Mouse (Mus musculus): Measurements from ENCODE around the gene Srek1ip1. TPM values are rescaled to one million over a fixed set of nuclear protein-coding genes. Genes with fewer than 3 reads are reported as not detected.

Srek1ip1 gene
- polyA plus RNA-seq, 1 experiment from 2014 or later: 15.7 TPM

DNA sequence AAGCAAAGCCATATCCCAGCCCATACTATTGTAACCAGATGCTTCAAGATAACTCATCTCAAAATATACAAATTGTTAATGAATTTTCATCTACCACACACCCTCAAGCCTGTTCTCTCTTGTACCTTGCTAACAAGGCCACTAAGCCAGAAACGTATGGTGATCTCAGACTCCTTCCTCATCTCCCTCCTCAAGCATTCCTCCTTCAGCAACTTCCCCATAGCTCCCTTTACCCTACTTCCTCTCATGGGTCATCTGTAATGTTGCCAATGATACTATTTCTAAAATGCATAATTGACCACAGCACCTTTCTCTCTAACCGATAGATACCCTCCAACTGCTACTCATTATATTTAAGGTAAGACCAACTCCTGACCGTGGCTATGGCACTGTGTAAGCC is 2.1 kb downstream of the Srek1ip1 start:
- H3K9ac ChIP-seq (ENCODE audit: low read depth, low read length): no peak overlapping the region
- WGBS (ENCODE audit: insufficient replicate concordance): 90% methylated on average over 3 of the region's 3 CpGs
- H3K4me1 ChIP-seq (ENCODE audit: control insufficient read depth, insufficient read depth, low read length): no peaks in the 10 kb centered on the region
- H3K27me3 ChIP-seq (ENCODE audit: control insufficient read depth, insufficient read depth, low read length): no peaks in the 10 kb centered on the region
- no peaks in the 10 kb centered on the region for H3K9me3 ChIP-seq (replicated peaks; ENCODE audit: control insufficient read depth, low read length)
- no peak for ATAC-seq (replicated peaks; ENCODE audit: insufficient number of reproducible peaks, low FRiP score, low TSS enrichment)
- H3K4me3 ChIP-seq (ENCODE audit: low read depth, low read length): no peak overlapping the region
- H3K36me3 ChIP-seq (ENCODE audit: control insufficient read depth, insufficient read depth, low read length): 0 out of 2 replicates have a peak, but pooled peaks cover 2% of the 10 kb centered on the region
- H3K27ac ChIP-seq (ENCODE audit: low read depth, low read length): no peak overlapping the region
- no peak overlapping the region for H3K4me2 ChIP-seq

GRCm38 (mm10) chr13:104799067-104799466 is 6.8 kb downstream of the Srek1ip1 start:
- Histone ChIP-seq H3K27ac (ENCODE audit: low read depth, low read length) (no peak overlapping the region), H3K9me3 (replicated peaks; ENCODE audit: control insufficient read depth, low read length) (no peaks in the 10 kb centered on the region), H3K4me3 (ENCODE audit: low read depth, low read length) (no peak overlapping the region), H3K27me3 (ENCODE audit: control insufficient read depth, insufficient read depth, low read length) (no peaks in the 10 kb centered on the region), H3K4me2 (no peak overlapping the region), H3K4me1 (ENCODE audit: control insufficient read depth, insufficient read depth, low read length) (no peaks in the 10 kb centered on the region), H3K9ac (ENCODE audit: low read depth, low read length) (no peak overlapping the region), H3K36me3 (ENCODE audit: control insufficient read depth, insufficient read depth, low read length) (no peaks in the 10 kb centered on the region)
- ATAC-seq (replicated peaks; ENCODE audit: insufficient number of reproducible peaks, low FRiP score, low TSS enrichment): no peak
- 90% methylated on average over 8 of the region's 8 CpGs for WGBS (ENCODE audit: insufficient replicate concordance)

DNA sequence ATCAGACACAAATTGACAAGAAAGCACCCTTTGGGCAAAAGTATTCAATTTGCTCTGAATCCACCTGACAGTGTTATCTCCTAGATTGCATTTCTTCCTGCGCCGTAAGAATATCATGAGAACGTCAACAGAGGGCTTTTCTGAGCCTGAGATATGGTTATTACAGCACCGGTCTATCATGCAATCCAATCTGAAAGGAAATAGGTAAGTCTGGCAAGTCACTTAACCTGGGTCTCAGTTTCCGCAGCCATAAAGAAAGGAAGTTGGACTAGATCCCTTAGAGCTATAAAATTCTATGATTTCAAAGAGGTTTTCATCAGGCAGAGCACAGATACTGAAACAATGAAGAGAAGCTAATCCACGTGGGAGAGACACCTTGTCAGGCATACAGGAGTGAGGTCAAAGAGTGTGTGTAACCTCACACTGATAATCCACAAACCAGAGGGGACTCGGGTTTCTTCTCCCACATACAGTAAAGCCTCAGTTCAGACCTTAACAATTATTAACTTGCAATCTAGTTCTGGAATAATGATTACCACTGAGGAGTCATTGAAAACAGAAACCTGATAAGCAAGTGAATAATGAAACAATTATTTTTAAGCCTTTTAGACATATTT is 7.4 kb downstream of the Srek1ip1 start:
- Histone ChIP-seq H3K27ac (ENCODE audit: low read depth, low read length) (no peak overlapping the region), H3K36me3 (ENCODE audit: control insufficient read depth, insufficient read depth, low read length) (no peaks in the 10 kb centered on the region), H3K4me3 (ENCODE audit: low read depth, low read length) (no peak overlapping the region), H3K9ac (ENCODE audit: low read depth, low read length) (no peak overlapping the region), H3K4me1 (ENCODE audit: control insufficient read depth, insufficient read depth, low read length) (no peaks in the 10 kb centered on the region), H3K27me3 (ENCODE audit: control insufficient read depth, insufficient read depth, low read length) (no peaks in the 10 kb centered on the region), H3K9me3 (replicated peaks; ENCODE audit: control insufficient read depth, low read length) (no peaks in the 10 kb centered on the region), H3K4me2 (no peak overlapping the region)
- no peak for ATAC-seq (replicated peaks; ENCODE audit: insufficient number of reproducible peaks, low FRiP score, low TSS enrichment)
- 80% methylated on average over 7 of the region's 7 CpGs for WGBS (ENCODE audit: insufficient replicate concordance)

DNA sequence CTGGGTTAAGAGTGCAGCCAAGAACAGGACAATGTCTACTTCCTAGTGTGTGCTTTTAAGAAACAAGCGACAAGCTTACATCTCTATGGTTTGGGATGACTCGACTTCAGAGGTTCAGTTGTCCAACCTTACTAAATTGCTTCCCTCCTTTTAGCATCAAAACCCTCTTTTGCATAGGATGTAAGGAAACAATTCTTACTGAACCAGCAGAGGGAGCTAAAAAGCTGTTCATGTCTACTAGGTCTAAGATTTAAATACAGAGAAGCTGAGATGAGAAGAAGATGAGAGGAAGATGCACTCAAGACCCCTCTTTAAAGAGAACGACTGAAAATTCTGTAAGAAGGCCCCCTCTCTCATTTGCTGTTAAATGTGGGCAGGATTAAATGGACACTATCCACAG is 13.4 kb downstream of the Srek1ip1 start:
- Histone ChIP-seq H3K9me3 (replicated peaks; ENCODE audit: control insufficient read depth, low read length) (no peaks in the 10 kb centered on the region), H3K27me3 (ENCODE audit: control insufficient read depth, insufficient read depth, low read length) (no peaks in the 10 kb centered on the region), H3K4me2 (no peak overlapping the region), H3K4me1 (ENCODE audit: control insufficient read depth, insufficient read depth, low read length) (no peaks in the 10 kb centered on the region), H3K27ac (ENCODE audit: low read depth, low read length) (no peak overlapping the region), H3K4me3 (ENCODE audit: low read depth, low read length) (no peak overlapping the region), H3K36me3 (ENCODE audit: control insufficient read depth, insufficient read depth, low read length) (no peaks in the 10 kb centered on the region), H3K9ac (ENCODE audit: low read depth, low read length) (no peak overlapping the region)
- 48% methylated on average over 3 of the region's 3 CpGs for WGBS (ENCODE audit: insufficient replicate concordance)
- no peak for ATAC-seq (replicated peaks; ENCODE audit: insufficient number of reproducible peaks, low FRiP score, low TSS enrichment)

GRCm38 (mm10) chr13:104816270-104816634 is 24.0 kb downstream of the Srek1ip1 start:
- no peak for ATAC-seq (replicated peaks; ENCODE audit: insufficient number of reproducible peaks, low FRiP score, low TSS enrichment)
- Histone ChIP-seq H3K27ac (ENCODE audit: low read depth, low read length) (peak overlapping the region; percentile 86; the same call in 1 of the 2 replicates), H3K9ac (ENCODE audit: low read depth, low read length) (peak overlapping the region; percentile 94), H3K4me3 (ENCODE audit: low read depth, low read length) (peak overlapping the region; percentile 88), H3K4me2 (peak overlapping the region; percentile 60), H3K9me3 (replicated peaks; ENCODE audit: control insufficient read depth, low read length) (no peaks in the 10 kb centered on the region), H3K36me3 (ENCODE audit: control insufficient read depth, insufficient read depth, low read length) (no peaks in the 10 kb centered on the region), H3K27me3 (ENCODE audit: control insufficient read depth, insufficient read depth, low read length) (no peaks in the 10 kb centered on the region), H3K4me1 (ENCODE audit: control insufficient read depth, insufficient read depth, low read length) (peaks cover 11% of the 10 kb centered on the region)
- WGBS (ENCODE audit: insufficient replicate concordance): 7% methylated on average over 8 of the region's 8 CpGs

DNA sequence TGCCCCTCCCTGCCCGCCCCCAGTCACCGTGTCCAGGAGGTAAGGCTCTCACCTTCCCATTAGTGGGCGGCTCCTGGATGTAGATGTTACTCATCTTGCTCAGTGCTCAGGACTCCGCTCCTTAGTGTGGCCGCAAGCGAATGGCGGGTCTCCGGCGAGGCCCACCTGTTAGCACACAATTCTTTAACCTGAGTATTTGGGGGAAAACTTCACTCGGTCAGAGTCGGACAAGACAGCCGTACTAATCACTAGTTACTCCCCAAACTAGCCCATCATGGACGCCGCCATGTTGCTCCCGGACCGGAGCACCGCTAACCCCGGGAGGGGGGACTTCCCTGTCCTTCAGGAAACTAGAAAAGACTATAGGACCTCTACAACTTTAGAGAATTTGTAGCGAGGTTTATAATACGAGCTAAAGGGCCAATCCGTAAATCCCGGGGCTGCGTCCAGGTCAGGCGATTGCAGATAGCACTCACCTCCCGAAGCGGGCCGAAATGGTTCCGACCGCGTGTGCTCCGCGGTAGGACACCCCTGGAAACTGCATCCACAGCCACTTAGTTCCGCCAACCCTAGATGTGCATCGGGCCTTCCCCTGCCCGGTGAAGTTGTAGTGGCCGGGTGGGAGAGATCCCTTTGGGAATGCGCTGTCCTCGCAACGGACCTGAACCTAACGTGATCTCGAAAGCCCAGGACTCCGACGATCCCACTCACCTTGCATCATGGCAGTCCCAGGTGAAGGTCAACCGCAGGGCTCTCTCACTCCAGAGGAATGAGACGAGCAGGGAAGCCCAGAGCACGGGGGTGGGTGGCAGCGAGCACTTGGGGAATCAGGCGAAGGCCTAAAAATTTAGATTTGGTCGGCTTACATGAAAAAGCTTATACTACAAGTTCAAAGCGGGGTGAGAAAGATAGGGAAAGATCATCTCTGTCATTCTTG is 24.6 kb downstream of the Srek1ip1 start, which contains the start of gene Cwc27:
Gene Cwc27 (minus strand): TSS at position 508 of the 937 bp plus-strand sequence.
- Histone ChIP-seq H3K9ac (ENCODE audit: low read depth, low read length) (peak within 1 kb of the TSS; percentile 94), H3K27ac (ENCODE audit: low read depth, low read length) (peak within 1 kb of the TSS; percentile 86), H3K4me3 (ENCODE audit: low read depth, low read length) (peak within 1 kb of the TSS; percentile 88), H3K4me1 (ENCODE audit: control insufficient read depth, insufficient read depth, low read length) (peaks cover 11% of the 10 kb centered on the region), H3K9me3 (replicated peaks; ENCODE audit: control insufficient read depth, low read length) (no peaks in the 10 kb centered on the region), H3K27me3 (ENCODE audit: control insufficient read depth, insufficient read depth, low read length) (no peaks in the 10 kb centered on the region), H3K4me2 (peak within 1 kb of the TSS; percentile 60), H3K36me3 (ENCODE audit: control insufficient read depth, insufficient read depth, low read length) (no peaks in the 10 kb centered on the region)
- ATAC-seq (replicated peaks; ENCODE audit: insufficient number of reproducible peaks, low FRiP score, low TSS enrichment): peak; percentile 90
- under 1% methylated on average over 50 of the region's 50 CpGs for WGBS (ENCODE audit: insufficient replicate concordance)

- no peaks in the 10 kb centered on the region for H3K9me3 ChIP-seq (replicated peaks; ENCODE audit: control insufficient read depth, low read length)
- H3K27ac ChIP-seq (ENCODE audit: low read depth, low read length): no peak overlapping the region
- H3K4me1 ChIP-seq (ENCODE audit: control insufficient read depth, insufficient read depth, low read length): peaks cover 15% of the 10 kb centered on the region
- H3K36me3 ChIP-seq (ENCODE audit: control insufficient read depth, insufficient read depth, low read length): no peaks in the 10 kb centered on the region
- H3K9ac ChIP-seq (ENCODE audit: low read depth, low read length): peak overlapping the region; percentile 94
- peak overlapping the region; percentile 60 for H3K4me2 ChIP-seq
- no peak for ATAC-seq (replicated peaks; ENCODE audit: insufficient number of reproducible peaks, low FRiP score, low TSS enrichment)
- 48% methylated on average over 12 of the region's 12 CpGs for WGBS (ENCODE audit: insufficient replicate concordance)
- H3K27me3 ChIP-seq (ENCODE audit: control insufficient read depth, insufficient read depth, low read length): no peaks in the 10 kb centered on the region
- peak overlapping the region; percentile 88 for H3K4me3 ChIP-seq (ENCODE audit: low read depth, low read length)
Observed at GRCm38 (mm10) chr13:104817696-104818095, 25.4 kb downstream of the Srek1ip1 start.

GRCm38 (mm10) chr13:104821192-104821591 is 28.9 kb downstream of the Srek1ip1 start:
- Histone ChIP-seq H3K4me1 (ENCODE audit: control insufficient read depth, insufficient read depth, low read length) (peaks cover 12% of the 10 kb centered on the region), H3K27me3 (ENCODE audit: control insufficient read depth, insufficient read depth, low read length) (no peaks in the 10 kb centered on the region), H3K9me3 (replicated peaks; ENCODE audit: control insufficient read depth, low read length) (no peaks in the 10 kb centered on the region), H3K27ac (ENCODE audit: low read depth, low read length) (no peak overlapping the region), H3K9ac (ENCODE audit: low read depth, low read length) (no peak overlapping the region), H3K36me3 (ENCODE audit: control insufficient read depth, insufficient read depth, low read length) (no peaks in the 10 kb centered on the region), H3K4me3 (ENCODE audit: low read depth, low read length) (no peak overlapping the region), H3K4me2 (no peak overlapping the region)
- ATAC-seq (replicated peaks; ENCODE audit: insufficient number of reproducible peaks, low FRiP score, low TSS enrichment): no peak
